Mouse (Mus musculus) embryo, embryonic 11 days (tissue): ENCODE results near the gene Nkiras2.
"Not testable (repeated sequence)": the region's sequence is repeated elsewhere in the genome, so short reads cannot be mapped to it uniquely, and the experiment has no call there.

Source experiments
- DNase-seq: peaks from one replicate; pipeline ENCODE4 v3.0.0-alpha.2; 2015

Nkiras2 gene

DNA sequence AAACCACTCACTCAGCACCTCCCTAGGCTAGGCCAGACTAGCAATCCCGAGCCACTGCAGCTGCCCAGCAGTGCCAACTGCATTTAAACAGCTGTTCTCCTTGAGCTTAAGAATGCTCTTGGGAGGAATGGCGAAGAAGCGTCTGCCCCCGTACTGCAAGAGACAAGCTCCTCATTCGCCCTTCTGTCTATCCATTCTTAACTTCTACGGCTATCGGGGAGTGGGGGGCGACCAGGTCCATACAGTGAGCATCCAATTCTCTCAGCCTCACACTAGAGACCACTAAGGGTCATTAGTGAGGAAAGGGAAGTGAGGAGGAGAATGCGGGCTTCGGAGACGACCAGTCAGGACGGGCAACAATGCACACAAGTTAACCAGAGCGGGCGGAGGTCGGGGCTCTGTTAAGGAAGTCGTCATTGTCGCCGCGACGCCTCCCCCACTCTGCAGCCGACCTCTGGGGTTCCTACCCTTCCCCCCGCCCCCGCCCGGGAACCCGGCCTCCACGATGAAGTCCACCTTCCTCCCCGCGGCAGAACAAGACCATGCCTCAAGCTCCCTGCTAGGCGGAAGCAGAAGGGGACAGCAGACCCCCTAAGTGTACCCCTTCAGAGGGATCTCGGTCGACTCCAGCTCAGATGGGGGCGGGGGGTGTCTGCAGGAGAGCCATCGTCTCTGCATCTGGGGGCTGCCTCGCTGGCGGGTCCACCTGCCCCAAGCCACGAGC, at the start of gene Nkiras2:
Gene Nkiras2 (plus strand): TSS at position 484 of the 724 bp plus-strand sequence.
- DNase-seq, result peak; percentile 86

DNA sequence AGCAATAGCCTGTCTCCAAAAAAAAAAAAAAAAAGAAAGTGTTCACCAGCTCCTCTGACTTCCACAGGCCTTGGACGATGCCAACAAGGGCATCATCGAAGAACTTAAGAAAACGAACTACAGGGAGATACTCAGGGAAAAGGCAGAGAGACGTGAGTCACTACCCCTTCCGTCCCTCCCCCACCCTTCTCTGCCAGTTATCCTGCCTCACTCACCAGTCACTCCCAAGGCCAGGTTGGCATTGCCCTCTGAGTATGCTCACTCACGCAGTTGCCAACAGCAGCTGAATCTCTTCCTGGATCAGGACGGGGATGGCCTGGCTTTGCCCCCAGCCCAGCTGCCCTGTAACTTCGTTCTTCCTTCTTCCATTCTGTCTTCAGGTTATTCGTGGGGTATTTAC, 49.3 kb upstream of the Nkiras2 start:
- DNase-seq, result no peak

DNA sequence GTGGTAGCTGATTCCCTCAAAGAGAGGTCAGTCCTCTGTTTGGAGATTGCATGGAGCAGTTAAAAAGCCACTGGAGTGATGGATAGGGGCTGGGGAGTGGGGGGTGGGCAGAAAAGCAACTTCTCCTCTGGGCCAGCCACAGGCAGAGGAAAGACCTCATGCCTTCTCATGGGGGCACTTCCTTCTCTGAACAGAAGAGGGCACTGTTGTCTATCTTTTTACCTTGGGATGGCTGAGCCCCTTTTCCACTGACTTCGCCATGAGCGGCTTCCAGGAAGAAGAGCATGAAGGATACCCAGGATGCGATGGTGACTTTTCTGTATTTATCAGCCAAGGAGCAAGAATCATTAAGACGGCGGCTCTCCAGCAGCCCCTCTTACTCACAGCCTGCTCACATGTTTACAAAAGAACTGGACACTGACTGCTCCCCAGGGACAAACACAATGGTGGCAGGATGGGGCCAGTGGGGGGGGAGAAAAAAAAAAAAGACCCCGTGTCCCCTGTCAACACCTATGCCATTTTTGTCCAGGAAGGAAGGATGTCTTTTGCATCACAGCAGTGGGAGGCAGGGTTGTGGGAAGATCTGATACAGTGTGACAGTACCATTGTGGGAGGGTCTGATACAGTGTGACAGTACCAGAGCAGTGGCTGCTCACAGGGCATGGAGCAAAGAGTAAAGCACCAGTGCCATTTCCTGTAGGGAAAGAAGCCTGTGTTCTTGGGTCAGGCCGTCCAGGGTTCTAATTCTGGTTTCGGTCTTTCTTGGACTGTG, 48.4 kb upstream of the Nkiras2 start:
- peak; percentile 84 for DNase-seq

DNA sequence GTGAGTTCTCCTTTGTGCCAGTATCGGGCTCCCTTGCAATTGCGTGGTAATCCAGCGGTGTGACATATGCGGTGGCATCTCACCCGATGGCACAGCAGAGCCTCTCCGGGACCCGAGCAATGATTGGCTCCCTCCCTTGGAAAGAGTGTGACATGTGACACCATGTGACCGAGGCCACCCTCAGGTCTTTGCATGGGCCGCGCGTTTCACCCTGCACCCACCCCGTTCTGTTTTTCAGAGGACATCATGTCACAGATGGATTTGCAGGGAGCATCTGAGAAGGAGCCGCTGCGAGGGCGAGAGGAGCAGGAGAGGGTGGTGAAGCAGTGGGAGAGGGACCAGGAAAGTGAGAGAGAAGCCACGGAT, 47.9 kb upstream of the Nkiras2 start:
- DNase-seq, result no peak

DNA sequence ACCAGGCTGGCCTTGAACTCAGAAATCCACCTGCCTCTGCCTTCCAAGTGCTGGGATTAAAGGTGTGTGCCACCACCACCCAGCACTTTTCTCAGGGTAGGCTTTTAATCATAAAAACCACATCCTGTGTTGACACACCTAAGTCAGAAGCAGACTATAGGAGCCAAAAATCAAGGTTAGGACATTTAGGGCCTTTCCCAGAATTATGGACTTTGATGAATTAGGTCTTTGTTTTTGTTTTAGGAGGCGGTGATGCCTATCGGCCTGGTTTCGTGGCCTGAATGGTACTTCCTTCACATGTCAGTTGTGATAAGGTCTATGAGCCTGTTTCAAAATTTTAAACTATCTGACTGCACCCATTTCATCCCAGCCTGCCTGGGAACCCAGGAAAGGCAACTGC, 44.9 kb upstream of the Nkiras2 start:
- DNase-seq, result no peak

DNA sequence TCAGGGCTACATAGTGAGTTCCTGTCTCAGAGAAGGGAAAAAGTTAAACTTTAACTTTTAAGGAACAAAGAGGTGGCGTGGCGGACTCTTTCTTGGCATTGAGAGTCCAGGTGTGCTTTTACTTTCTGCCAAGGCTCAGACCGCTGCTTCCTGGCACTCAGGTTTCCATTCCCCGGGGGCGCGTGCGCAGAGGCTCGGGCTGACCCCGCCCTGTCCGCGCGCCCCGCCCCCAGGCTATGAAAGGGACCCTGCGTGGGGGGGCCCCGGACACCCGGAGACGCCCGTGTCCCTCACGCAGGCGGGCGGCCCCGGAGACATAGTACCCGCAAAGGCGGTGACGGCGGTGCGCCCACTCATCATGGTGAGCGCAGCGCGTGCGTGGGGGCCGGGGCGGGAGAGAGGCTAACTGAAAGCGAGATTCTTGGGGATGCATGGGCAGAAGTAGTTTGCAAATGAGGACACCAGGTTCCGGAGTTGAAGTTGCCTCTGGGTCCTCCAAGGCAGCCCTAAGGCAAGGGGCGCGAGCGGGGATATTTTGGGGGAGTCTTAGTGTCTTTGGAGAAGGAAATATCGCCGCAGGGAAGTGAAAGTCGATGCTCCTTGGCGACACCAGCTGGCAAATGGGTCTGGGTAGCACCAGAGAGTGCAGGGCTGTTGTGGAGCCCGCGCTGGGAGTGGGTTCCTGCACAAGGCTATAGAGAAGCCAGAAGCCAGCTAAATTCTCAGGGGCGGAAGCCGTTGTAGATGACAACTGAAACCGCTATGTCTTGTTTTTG, 44.1 kb upstream of the Nkiras2 start, which contains the start of gene Cnp:
Gene Cnp (plus strand): TSS at position 197 of the 776 bp plus-strand sequence.
- DNase-seq, result peak; percentile 82

DNA sequence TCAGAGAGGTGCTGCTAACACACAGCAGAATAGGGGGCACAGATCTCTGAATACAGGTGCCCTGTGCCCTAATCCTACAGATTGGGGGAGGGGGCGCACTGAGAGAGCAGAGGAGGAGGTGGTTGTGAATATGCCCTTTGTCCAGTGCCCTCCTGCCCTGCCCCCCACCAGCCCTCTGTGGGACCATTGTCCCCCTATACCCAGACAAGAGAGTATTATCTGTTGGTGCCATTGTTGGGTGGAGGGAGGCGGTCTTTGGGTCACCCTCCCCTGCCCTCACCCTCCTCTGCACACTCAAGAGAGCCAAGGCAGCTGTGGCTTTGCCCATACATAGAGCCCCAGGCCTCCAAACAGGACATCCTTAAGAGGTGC, 43.6 kb upstream of the Nkiras2 start:
- DNase-seq, result no peak

DNA sequence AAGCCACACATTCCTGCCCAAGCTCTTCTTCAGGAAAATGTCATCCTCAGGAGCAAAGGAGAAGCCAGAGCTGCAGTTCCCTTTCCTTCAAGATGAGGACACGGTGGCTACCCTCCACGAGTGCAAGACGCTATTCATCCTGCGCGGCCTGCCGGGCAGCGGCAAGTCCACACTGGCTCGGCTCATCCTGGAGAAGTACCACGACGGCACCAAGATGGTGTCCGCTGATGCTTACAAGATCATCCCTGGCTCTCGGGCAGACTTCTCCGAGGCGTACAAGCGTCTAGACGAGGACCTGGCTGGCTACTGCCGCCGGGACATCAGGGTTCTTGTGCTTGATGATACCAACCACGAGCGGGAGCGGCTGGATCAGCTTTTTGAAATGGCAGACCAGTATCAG, 42.8 kb upstream of the Nkiras2 start:
- DNase-seq, result no peak

DNA sequence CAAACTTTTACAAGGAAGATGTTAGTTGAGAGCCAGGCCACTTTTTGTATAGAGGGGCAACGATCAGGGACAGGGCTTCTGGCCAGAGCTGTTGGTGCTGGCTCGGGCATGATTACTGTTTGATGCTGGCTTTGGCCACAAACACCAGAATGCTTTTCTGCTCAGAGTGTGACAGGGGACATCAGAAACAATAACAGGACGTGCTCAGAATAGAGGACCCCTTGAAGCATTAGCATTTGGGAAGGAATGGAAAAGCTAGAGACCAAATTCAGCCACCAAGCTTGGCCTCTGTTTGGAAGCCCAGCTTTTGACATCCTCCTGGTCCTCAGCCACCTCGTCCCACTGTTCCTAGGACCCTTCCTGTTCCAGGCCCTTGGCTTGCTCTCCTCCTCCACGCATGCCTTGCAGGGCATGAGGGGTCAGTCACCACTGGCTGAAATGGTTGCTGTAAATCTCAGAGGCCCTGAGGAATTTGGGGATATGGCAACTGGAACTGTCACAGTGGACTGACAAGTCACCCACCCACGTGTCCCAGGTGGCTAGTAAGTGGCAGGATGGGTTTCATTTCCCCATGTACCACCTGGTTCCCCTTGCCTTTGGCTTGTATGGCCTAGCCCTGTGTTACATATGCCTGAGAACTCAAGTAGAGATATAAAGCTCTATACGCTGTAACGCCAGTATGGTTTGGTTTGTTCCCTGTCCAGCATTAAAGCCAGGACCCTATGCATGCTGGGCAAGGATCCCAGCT, 41.0 kb upstream of the Nkiras2 start:
- no peak for DNase-seq

DNA sequence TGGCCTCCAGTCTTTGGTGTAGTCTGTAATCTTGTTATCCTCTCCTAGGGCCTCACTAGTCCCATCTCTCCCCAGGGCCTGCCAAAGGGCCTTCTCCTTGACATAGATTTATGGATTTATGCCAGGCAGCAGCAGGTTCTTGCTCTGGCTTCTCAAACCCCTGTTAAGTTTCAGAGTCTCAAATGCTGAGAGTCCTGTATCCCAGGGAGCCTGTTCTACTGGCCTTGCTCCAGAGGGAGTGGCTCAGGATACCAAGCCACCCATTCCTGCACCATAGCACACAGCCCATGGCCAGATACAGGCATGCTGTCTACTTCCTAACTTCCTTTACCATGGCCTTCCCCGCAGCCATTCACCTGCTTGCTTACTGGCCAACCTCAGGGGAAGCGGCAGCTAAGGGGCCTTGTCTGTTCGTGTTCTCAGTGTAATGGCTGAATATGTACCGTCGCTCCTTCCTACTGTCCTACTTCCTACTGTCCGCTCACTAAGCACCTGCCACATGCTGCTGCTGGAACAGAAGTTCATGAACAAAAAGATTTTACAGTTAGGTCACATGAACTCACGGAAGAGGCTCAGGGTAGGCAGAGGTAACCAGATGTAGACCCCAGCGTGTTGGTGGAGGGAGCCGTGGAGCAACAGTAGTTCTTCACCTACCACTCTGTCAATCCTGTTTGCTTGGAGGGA, 39.8 kb upstream of the Nkiras2 start:
- DNase-seq, result no peak

DNA sequence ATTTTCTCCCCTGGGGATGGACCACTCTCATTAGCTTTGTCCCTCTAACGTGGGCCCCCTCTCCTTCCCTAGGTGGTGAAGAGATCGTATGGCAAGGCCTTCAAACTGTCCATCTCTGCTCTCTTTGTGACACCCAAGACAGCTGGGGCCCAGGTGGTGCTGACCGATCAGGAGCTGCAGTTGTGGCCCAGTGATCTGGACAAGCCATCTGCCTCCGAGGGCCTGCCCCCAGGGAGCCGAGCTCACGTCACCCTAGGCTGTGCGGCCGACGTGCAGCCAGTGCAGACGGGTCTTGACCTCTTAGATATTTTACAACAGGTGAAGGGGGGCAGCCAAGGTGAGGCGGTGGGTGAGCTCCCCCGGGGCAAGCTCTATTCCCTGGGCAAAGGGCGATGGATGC, 38.8 kb upstream of the Nkiras2 start:
- DNase-seq, result no peak

DNA sequence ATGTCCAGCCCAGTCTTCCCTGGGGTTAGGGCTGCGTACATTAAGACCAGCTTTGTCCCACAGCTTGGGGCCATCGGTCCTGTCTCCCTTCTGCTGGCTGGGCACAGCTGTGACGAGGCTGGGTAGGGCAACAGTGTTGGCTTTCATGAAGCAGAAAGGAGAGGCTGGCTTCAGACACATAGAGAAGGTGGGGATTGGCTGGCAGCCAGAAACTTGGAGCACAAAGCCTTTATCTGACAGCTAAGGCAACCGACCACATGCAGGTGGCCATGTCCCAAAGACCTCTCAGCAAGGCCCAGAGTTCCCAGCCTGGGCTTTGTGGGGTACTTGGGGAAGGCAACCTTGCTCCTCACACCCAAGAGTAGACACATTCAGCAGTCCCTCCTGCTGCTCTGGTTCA, 37.3 kb upstream of the Nkiras2 start:
- no peak for DNase-seq

DNA sequence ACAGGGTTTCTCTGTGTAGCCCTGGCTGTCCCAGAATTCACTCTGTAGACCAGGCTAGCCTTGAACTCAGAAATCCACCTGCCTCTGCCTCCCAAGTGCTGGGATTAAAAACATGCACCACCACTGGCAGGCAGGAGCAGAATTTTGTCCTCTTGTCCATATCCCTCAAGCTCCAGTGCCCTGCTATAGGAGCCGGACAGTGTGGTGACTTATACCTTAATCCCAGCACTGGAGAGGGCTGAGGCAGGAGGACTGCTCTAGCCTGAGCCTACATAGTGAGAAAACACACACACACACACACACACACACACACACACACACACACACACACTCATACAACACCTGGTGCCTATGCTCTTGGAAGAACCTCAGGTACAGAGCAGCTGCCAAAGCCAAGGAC, 36.6 kb upstream of the Nkiras2 start:
- not testable (repeated sequence) for DNase-seq

DNA sequence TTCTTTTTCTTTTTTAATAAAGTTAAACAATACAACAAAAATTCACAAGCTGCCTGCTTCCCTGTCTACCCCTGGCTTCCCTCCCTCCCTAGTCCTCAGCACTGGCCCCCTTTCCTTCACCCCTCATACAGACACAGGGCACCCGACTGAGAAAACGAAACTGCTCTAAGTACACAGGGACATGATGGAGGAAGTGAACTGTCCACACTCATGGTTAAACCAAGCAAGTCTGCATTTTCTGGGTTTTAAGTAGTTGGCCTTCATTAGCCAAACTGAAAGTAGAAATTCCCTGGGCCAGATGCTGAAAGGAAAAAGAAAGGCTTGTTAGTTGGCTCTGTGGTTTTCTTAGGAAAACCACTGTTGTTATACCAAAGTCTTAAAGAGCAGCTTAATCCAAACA, 36.2 kb upstream of the Nkiras2 start:
- DNase-seq, result no peak

DNA sequence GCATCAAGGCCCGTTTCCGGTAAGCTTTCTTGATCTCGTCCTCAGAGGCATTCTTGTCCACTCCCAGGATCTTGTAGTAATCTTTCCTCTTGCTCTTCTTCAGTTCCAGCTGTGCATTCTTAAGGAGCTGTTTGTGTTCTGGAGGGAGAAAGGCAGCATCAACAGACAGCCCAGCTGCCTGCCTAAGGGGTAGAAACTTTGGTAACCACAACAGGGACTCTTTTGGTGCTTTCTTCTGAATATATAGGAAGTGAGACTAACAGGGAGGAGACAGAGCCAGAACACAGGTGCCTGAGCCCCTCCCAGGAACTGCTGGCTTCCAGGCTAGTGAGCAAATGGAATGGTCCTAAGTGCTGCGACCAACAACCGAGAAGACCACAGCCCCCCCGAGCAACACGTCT, 34.5 kb upstream of the Nkiras2 start:
- DNase-seq, result no peak

DNA sequence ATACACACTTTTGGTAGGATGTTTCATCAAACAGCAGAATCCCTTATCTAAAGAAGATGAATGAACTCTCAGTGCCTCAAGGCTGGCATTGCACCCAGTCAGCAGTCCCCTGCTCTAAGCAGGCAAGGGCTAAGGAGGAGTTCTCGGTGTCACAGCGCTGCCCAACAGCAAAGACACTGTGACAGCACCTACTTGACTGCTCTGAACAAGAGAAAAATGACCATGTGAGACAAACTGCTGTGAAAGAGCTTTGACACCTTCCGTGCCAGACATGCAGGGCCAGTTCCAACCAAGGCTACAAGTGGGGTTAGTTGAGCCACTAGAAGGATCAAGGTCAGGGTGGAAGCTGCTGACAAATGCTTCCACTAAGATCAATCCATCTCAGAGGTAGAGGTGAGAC, 33.9 kb upstream of the Nkiras2 start:
- DNase-seq, result no peak

DNA sequence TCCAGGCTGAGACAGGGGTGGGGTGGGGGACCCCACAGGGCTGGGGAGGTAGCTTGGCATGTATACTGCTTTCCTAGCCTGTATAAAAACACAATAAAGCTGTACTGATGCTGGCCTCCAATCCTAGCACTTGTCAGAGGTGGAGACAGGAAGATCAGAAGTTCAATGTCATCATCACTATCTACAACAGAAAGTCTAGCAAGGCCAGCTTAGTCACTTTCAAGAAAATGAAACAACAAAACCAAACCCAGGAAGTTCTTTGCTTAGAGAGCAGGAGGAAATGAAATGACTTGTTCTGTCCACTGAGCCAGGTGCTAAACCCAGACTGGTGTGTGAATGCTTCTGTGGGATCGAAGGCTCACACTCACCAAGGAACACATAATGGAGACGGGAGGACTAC, 30.6 kb upstream of the Nkiras2 start:
- DNase-seq, result no peak

DNA sequence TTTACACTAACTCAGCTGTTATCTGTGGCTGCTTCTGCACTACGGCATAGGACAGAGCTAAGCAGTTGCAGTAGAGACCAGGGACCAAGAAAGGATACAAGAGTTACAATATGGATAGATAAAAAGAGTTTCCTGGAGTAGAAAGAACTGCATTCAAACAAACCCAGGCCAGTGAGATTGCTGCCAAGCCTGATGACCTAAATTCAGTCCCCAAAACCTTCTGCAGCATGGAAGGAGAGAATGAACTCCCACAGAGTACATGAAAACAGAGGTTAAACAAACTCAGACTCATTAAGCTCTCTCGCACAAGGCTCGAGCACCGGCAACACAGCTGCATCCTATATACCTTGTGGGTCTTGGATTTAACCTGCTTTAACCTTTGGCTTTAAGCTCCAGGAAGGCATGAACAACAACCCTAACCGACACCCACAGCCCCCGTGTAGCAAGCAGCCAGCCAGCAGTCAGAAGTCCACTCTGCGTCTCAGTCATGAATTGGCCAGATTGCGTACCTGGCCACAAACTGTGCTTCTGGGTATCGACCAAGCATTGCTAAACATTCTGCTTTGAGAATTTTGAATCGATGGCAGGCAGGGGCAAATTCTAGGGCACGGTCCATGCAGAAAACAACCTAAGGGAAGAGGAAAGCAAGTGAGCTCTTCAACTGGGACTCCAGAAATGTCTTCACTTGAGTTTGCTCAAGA, 26.5 kb upstream of the Nkiras2 start:
- DNase-seq, result no peak

DNA sequence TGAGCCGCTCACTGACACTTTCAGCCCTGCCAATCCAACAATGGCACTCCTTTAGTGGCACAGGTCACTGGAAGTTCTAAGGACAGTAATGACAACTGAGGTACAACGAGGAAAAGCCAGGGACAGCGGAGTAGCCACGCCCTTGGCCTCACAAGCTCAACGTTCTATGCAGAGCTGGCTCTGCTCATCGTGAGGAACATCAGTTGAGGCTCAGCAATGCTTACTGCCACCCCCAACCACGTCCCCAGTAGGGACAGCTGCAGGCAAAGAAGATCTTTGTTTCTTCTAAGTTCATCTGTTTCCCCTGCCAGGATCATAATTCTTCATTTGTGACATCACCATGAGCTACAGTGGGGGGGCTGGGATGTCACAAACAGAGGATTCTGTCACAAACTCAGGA, 24.4 kb upstream of the Nkiras2 start:
- no peak for DNase-seq

DNA sequence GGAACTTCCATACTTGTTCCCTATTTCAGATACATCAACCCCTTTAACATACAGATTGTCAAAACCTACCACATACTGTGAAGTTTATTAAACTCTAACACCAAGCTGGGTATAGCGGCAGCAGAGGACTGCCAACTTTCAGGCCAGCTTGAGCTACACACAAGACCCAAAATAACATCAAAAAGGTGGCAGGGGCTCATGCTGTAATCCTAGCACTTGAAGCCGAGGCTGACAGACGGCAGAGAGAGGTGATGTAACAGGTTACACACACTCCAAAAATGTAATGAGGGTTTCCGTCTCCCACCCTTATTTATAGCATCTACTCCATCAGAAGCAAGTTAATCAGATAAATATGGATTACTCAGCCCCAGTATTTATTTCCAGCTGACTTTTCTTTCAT, 23.5 kb upstream of the Nkiras2 start:
- no peak for DNase-seq

DNA sequence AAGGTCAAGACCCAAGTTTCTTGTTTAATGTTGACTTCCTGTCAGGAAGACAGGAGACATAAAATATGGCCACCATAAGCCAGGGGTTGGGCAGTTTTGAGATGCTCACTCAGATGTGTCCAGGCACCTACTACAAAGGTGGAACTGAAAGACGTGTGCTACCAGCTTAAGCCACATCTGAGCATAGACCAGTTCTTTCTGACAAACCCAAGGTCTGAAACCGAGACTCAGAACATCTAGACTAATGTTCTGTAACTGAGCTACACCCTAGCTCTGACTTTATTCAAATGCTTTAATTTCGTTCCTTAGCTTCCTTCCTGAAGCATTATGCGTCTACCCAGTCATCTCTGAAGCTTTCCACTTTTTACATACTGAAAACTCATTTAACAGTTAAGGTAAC, 21.0 kb upstream of the Nkiras2 start:
- no peak for DNase-seq

DNA sequence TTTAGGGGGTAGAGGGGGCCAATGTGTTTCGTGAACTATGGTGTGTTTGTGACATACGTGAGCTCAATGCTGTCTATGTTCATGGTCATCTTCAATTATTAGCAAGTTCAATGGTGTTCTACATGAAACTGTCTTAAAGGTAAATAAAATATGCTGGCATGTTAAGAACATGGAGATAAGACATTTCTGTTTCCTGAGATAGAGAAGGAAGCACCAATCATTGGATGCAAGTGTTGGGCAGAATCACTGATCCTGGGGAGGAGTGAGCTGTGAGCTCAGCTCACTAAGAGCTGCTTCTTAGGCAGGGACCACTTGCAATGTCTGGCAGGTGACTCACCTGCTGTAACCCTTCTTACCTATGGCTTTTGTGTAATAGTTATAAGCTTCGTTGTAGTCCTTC, 17.7 kb upstream of the Nkiras2 start:
- no peak for DNase-seq
